Mouse (Mus musculus) liver, embryonic 14.5 days (tissue): ENCODE measurements around the gene Aanat. TPM values are rescaled to one million over a fixed set of nuclear protein-coding genes. Genes with fewer than 3 reads are reported as not detected.

Source experiments
- ATAC-seq: fragments of 200-750 bp; cut with Nextera tagmentation; 2 replicates; pipeline ENCODE4 v1.8.0; 2017; ENCODE audit warnings: moderate number of reproducible peaks, mild to moderate bottlenecking, moderate library complexity; ENCODE audit not compliant: insufficient read depth
- DNase-seq, 3 experiments: peaks; one replicate each; pipeline ENCODE4 v3.0.0-alpha.2; 2012 to 2013; ENCODE audit warnings: low read depth in 3 of 3, low spot score in 3 of 3
- H3K27ac ChIP-seq: fragments of 300-500 bp; sonication (generic); 2 replicates; pipeline ENCODE4 v1.5.1; 2014; ENCODE audit warnings: moderate library complexity, mild to moderate bottlenecking, control low read depth, inconsistent platforms
- H3K27me3 ChIP-seq: fragments of 300-500 bp; sonication (generic); 2 replicates; pipeline ENCODE4 v1.6.1; 2014; ENCODE audit warnings: mild to moderate bottlenecking, low read length, moderate library complexity; ENCODE audit not compliant: control insufficient read depth, insufficient read depth
- H3K36me3 ChIP-seq: fragments of 300-500 bp; sonication (generic); replicated peaks from 2 replicates; pipeline ENCODE4 v1.6.1; 2014; ENCODE audit warnings: low read depth; ENCODE audit not compliant: control insufficient read depth, insufficient read depth
- H3K4me1 ChIP-seq, 2 experiments: fragments of 200-500 bp in 1 of 2; fragments of 300-500 bp in 1 of 2; sonication (generic) in 1 of 2; replicated peaks; 2 replicates each; pipeline ENCODE4 v1.6.1; 2012 to 2014; ENCODE audit warnings: antibody characterized with exemption in 1 of 2, inconsistent platforms in 1 of 2, low read length in 1 of 2; ENCODE audit not compliant: control insufficient read depth in 2 of 2, insufficient read depth in 2 of 2
- H3K4me2 ChIP-seq: fragments of 300-500 bp; sonication (generic); 2 replicates; pipeline ENCODE4 v1.6.1; 2014; ENCODE audit warnings: low read depth, mild to moderate bottlenecking, control low read depth, moderate library complexity
- H3K4me3 ChIP-seq, 2 experiments: fragments of 200-500 bp in 1 of 2; fragments of 300-500 bp in 1 of 2; sonication (generic) in 1 of 2; 2 replicates each; pipeline ENCODE4 v1.5.1; 2012 to 2014; ENCODE audit warnings: low read depth in 2 of 2, low read length in 2 of 2, mild to moderate bottlenecking in 2 of 2, control low read depth in 1 of 2, inconsistent platforms in 1 of 2, moderate library complexity in 1 of 2; ENCODE audit not compliant: insufficient read depth in 1 of 2
- H3K9ac ChIP-seq: fragments of 300-500 bp; sonication (generic); replicated peaks from 2 replicates; pipeline ENCODE4 v1.6.1; 2014; ENCODE audit warnings: mild to moderate bottlenecking, control low read depth, moderate library complexity
- H3K9me3 ChIP-seq: fragments of 300-500 bp; sonication (generic); 2 replicates; pipeline ENCODE4 v1.6.1; 2016; ENCODE audit warnings: low read length, mixed read lengths; ENCODE audit not compliant: control insufficient read depth
- CTCF ChIP-seq: IDR thresholded peaks from 2 replicates; pipeline ENCODE4 v1.5.1; 2016; ENCODE audit warnings: antibody characterized with exemption, low read depth, control low read depth
- EP300 ChIP-seq: IDR thresholded peaks from 2 replicates; pipeline ENCODE4 v1.6.1; 2016; ENCODE audit warnings: antibody characterized with exemption, low read depth
- WGBS: fragments of 180-500 bp; shearing (Covaris S2); extraction: QIAGEN DNeasy Blood & Tissue Kit; methylation state at CpG from one replicate; pipeline ENCODE4 v1.1.7; 2014; ENCODE audit not compliant: insufficient replicate concordance; 5-methylcytosine and 5-hydroxymethylcytosine counted together
- polyA plus RNA-seq, 2 experiments: library from polyadenylated mRNA; depleted of rRNA in 1 of 2; stranded (reverse) in 1 of 2; unstranded in 1 of 2; fragments of >200 nt; fragmentation: Nextera tagmentation in 1 of 2; extraction: Ambion mirVana in 1 of 2; gene quantifications; 2 replicates each; pipeline versions ENCODE4 v1.2.1 to v1.2.3; 2012 to 2014

Gene Aanat
- polyA plus RNA-seq, 2 experiments = not detected

DNA sequence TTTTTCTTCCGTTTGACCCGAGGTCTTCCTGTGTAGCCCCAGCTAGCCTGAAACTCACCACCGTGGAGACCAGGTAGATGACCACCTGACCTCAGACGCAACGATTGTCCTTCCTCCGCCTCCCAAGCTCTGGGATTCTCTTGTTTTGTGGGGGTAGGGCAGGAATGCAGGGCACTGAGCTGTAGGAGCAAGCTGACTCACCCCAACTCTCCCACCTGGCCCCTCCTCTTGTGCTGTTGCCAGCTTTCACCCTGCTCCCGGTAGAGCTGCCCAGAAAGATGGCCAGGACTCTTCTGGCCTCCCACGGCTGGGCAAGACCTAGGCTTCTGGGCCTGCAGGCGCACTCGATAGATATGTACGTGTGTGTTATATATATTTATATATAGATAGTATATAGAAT, 59.9 kb downstream of the Aanat start:
- Histone ChIP-seq H3K27ac (no peak overlapping the region), H3K9me3 (no peaks in the 10 kb centered on the region), H3K4me3 (no peak overlapping the region), H3K4me1 (peaks cover 2 to 10% of the 10 kb centered on the region in 2 experiments; a peak in 3 of 4 replicates), H3K9ac (no peak overlapping the region), H3K4me2 (no peak overlapping the region), H3K27me3 (no peaks in the 10 kb centered on the region; the same call in 1 of the 2 replicates), H3K36me3 (no peaks in the 10 kb centered on the region)
- no peak for DNase-seq
- TF ChIP-seq EP300 = no peak
- no peak for TF ChIP-seq CTCF
- 72% methylated on average over 11 of the region's 11 CpGs for WGBS
- no peak for ATAC-seq

DNA sequence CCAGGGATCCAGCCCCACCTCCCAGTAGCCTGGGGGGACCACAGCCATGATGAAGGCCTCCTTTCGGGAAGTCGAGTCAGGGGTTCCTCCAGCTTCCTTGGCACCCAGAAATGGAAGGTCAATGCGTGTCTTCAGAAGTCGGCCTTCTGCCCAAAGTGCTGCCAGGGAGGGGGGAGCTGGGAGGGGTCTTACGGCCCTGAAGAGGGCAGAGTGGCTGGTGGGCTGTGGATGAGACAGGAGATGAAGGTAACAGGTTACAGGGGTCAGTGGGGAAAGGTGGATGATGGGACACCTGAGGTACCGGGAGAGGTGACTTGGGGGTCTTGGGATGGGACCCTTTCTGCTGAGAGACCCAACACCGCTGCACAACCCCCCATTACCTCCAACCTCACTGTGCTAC, 60.5 kb downstream of the Aanat start:
- DNase-seq = no peak
- no peaks in the 10 kb centered on the region for H3K9me3 ChIP-seq
- 83% methylated on average over 7 of the region's 7 CpGs for WGBS
- TF ChIP-seq CTCF = no peak
- no peak for TF ChIP-seq EP300
- no peak overlapping the region for H3K4me2 ChIP-seq
- ATAC-seq = no peak
- no peak overlapping the region for H3K27ac ChIP-seq
- H3K9ac ChIP-seq = no peak overlapping the region
- H3K36me3 ChIP-seq = no peaks in the 10 kb centered on the region
- H3K4me3 ChIP-seq = no peak overlapping the region
- peaks cover 3% of the 10 kb centered on the region; the same call in 1 of the 2 replicates for H3K27me3 ChIP-seq
- peaks cover 2 to 10% of the 10 kb centered on the region in 2 experiments; a peak in 3 of 4 replicates for H3K4me1 ChIP-seq

Other genes with a start within 250 kb of the Aanat start
- 0.57 and 0.75 TPM in 2 replicates for gene Rnf157, start 173.4 kb upstream of the Aanat start, polyA plus RNA-seq (2012; rRNA removed)
- gene Rnf157, start 173.4 kb upstream of the Aanat start, polyA plus RNA-seq (2014; fragmentation: Nextera tagmentation; extraction: Ambion mirVana) = 0.66 and 1.2 TPM in 2 replicates
- 58.9 and 70.9 TPM in 2 replicates for gene Ubald2, start 152.3 kb upstream of the Aanat start, polyA plus RNA-seq (2012; rRNA removed)
- gene Ubald2, start 152.3 kb upstream of the Aanat start, polyA plus RNA-seq (2014; fragmentation: Nextera tagmentation; extraction: Ambion mirVana) = 50.3 and 55.4 TPM in 2 replicates
- 0.01 and 0.02 TPM in 2 replicates for gene Qrich2, start 120.2 kb upstream of the Aanat start, polyA plus RNA-seq (2012; rRNA removed)
- gene Qrich2, start 120.2 kb upstream of the Aanat start, polyA plus RNA-seq (2014; fragmentation: Nextera tagmentation; extraction: Ambion mirVana) = 0.08 TPM in 1 of 2 replicates, not detected in the other
- 19.2 and 22.2 TPM in 2 replicates for gene Prpsap1, start 92.2 kb upstream of the Aanat start, polyA plus RNA-seq (2012; rRNA removed)
- gene Prpsap1, start 92.2 kb upstream of the Aanat start, polyA plus RNA-seq (2014; fragmentation: Nextera tagmentation; extraction: Ambion mirVana) = 38.4 and 40.4 TPM in 2 replicates
- 23.0 and 24.1 TPM in 2 replicates for gene Sphk1, start 55.5 kb upstream of the Aanat start, polyA plus RNA-seq (2012; rRNA removed)
- 26.8 and 32.2 TPM in 2 replicates for gene Sphk1, start 55.5 kb upstream of the Aanat start, polyA plus RNA-seq (2014; fragmentation: Nextera tagmentation; extraction: Ambion mirVana)
- gene Ube2o, start 5.0 kb upstream of the Aanat start, polyA plus RNA-seq (2012; rRNA removed) = 33.8 and 34.0 TPM in 2 replicates
- 25.9 and 32.3 TPM in 2 replicates for gene Ube2o, start 5.0 kb upstream of the Aanat start, polyA plus RNA-seq (2014; fragmentation: Nextera tagmentation; extraction: Ambion mirVana)
- 8.3 and 11.1 TPM in 2 replicates for gene Rhbdf2, start 40.6 kb downstream of the Aanat start, polyA plus RNA-seq (2012; rRNA removed)
- 3.8 and 5.2 TPM in 2 replicates for gene Rhbdf2, start 40.6 kb downstream of the Aanat start, polyA plus RNA-seq (2014; fragmentation: Nextera tagmentation; extraction: Ambion mirVana)
- gene Prcd, start 67.1 kb downstream of the Aanat start, polyA plus RNA-seq (2012; rRNA removed) = 0.11 and 0.14 TPM in 2 replicates
- 0.19 and 0.20 TPM in 2 replicates for gene Prcd, start 67.1 kb downstream of the Aanat start, polyA plus RNA-seq (2014; fragmentation: Nextera tagmentation; extraction: Ambion mirVana)
- gene Cygb, start 67.9 kb downstream of the Aanat start, polyA plus RNA-seq (2012; rRNA removed) = 0.41 and 0.64 TPM in 2 replicates
- 0.44 and 0.81 TPM in 2 replicates for gene Cygb, start 67.9 kb downstream of the Aanat start, polyA plus RNA-seq (2014; fragmentation: Nextera tagmentation; extraction: Ambion mirVana)
- not detected in 2 replicates for gene St6galnac1, start 189.1 kb downstream of the Aanat start, polyA plus RNA-seq (2012; rRNA removed)
- not detected in 2 replicates for gene St6galnac1, start 189.1 kb downstream of the Aanat start, polyA plus RNA-seq (2014; fragmentation: Nextera tagmentation; extraction: Ambion mirVana)
- 0.71 and 1.3 TPM in 2 replicates for gene Mxra7, start 241.6 kb downstream of the Aanat start, polyA plus RNA-seq (2012; rRNA removed)
- 1.1 TPM in 2 replicates for gene Mxra7, start 241.6 kb downstream of the Aanat start, polyA plus RNA-seq (2014; fragmentation: Nextera tagmentation; extraction: Ambion mirVana)